Mouse (Mus musculus) CH12.LX (cell line): ENCODE data around the gene Slc12a5.

Experiments used
- CTCF ChIP-seq, 2 experiments: IDR thresholded peaks in 1 of 2; conservative IDR thresholded peaks in 1 of 2; 2 replicates each; pipeline ENCODE4 v1.5.1; 2011 to 2012; ENCODE audit warnings: low read depth in 2 of 2, low read length in 2 of 2, improper control_type of control experiment in 1 of 2, inconsistent platforms in 1 of 2, mild to moderate bottlenecking in 1 of 2, moderate library complexity in 1 of 2
- EP300 ChIP-seq: IDR thresholded peaks from 2 replicates; pipeline ENCODE4 v1.6.1; 2011; ENCODE audit warnings: low read length, improper control_type of control experiment
- HCFC1 ChIP-seq: IDR thresholded peaks from 2 replicates; pipeline ENCODE4 v1.6.1; 2012; ENCODE audit warnings: low read depth, mild to moderate bottlenecking, inconsistent platforms, low read length, improper control_type of control experiment
- MAX ChIP-seq: IDR thresholded peaks from 2 replicates; pipeline ENCODE4 v1.6.1; 2011; ENCODE audit warnings: low read length, improper control_type of control experiment
- MEF2A ChIP-seq: IDR thresholded peaks from 2 replicates; pipeline ENCODE4 v1.6.1; 2014; ENCODE audit warnings: low read depth, mild to moderate bottlenecking, inconsistent platforms, low read length, improper control_type of control experiment, borderline replicate concordance
- NRF1 ChIP-seq: IDR thresholded peaks from 2 replicates; pipeline ENCODE4 v1.6.1; 2014; ENCODE audit warnings: low read depth, mild to moderate bottlenecking, inconsistent platforms, low read length, improper control_type of control experiment, moderate library complexity
- POLR2AphosphoS2 ChIP-seq: IDR thresholded peaks from 2 replicates; pipeline ENCODE4 v1.6.1; 2011; ENCODE audit warnings: low read depth, low read length, improper control_type of control experiment
- SMC3 ChIP-seq: IDR thresholded peaks from 2 replicates; pipeline ENCODE4 v1.6.1; 2011; ENCODE audit warnings: low read depth, low read length, improper control_type of control experiment
- USF1 ChIP-seq: IDR thresholded peaks from 2 replicates; pipeline ENCODE4 v1.6.1; 2014; ENCODE audit warnings: low read depth, mild to moderate bottlenecking, inconsistent platforms, low read length, improper control_type of control experiment
- USF2 ChIP-seq: conservative IDR thresholded peaks from 2 replicates; pipeline ENCODE4 v1.6.1; 2011; ENCODE audit warnings: low read depth, low read length, improper control_type of control experiment
- ZMIZ1 ChIP-seq: IDR thresholded peaks from 2 replicates; pipeline ENCODE4 v1.6.1; 2012; ENCODE audit warnings: low read depth, mild to moderate bottlenecking, inconsistent platforms, low read length, improper control_type of control experiment

- TF ChIP-seq MAX (no peak), EP300 (no peak), ZMIZ1 (no peak), CTCF (conservative IDR thresholded peaks at IDR 0.05 in 1 of 2, IDR thresholded peaks at IDR 0.05 in 1 of 2; ENCODE audit: low read depth in 2 of 2, low read length in 2 of 2) (no peak), USF2 (no peak), MEF2A (no peak), POLR2AphosphoS2 (no peak), USF1 (no peak), NRF1 (no peak), SMC3 (no peak), HCFC1 (no peak)
These were observed 5.8 kb downstream of the Slc12a5 start for GRCm38 (mm10) chr2:164966381-164966780.
